Mouse (Mus musculus): Measurements from ENCODE around the gene Anxa7. TPM values are rescaled to one million over a fixed set of nuclear protein-coding genes. Genes with fewer than 3 reads are reported as not detected.
A peak's percentile ranks its signal among the peaks of the same experiment; 100 is the strongest.

Anxa7 gene
- 10 to 100 TPM; 61.6 to 69.9 TPM for total RNA-seq (2021)

DNA sequence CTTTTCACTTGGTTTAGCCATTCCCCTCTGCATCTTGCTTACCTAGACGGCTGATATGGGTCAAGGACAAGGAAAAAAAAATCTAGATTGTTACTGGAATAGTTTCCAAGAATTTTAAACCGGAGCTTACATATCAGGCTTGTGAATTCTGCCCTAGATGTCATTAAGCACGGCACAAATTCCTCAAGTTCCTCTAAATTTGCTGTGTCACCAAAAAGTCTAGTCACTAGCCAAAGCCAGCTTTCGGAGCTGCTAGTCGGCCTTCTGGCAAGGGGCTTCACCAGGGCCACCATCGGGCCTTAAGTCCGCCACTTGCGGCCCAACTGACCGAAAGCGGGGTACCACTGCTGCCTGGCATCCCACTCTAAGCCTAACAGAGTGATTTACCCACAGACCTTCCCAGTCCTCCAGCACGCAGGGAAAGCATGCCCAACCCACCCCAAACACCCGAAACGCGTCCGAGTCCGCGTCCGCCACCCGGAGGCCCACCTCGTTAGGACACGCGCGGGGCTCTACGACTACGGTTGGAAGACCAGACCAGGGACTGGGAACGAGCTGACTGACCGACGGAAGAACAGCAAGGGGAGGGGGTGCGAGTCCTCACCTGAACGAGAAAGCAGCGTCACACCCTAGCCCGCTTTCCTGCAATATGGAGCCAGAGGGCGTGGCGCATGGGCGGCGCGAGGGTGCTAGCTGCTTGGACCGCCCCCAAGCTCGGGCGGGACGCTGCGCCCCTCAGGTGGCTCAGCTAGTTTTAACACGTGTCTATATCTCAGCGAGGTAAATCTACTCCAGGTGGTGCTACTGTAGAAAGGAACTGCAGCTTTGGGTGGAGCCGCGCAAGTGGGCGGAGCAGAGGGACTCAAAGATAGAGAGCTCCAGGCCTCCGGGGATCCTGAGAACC is at the start of gene Anxa7:
TSS of gene Anxa7 (minus strand) at position 843 of the 904 bp plus-strand sequence.
- intact Hi-C loops (cut with DNase I) = no loop called here
- DNase-seq (ENCODE audit: low spot score in 2 of 2) = peak; percentile 78 to 83

- intact Hi-C loops (cut with DNase I) = no loop called here
- DNase-seq (ENCODE audit: low spot score in 2 of 2) = no peak
Measured at GRCm38 (mm10) chr14:20529643-20530042, 49.7 kb upstream of the Anxa7 start.

DNA sequence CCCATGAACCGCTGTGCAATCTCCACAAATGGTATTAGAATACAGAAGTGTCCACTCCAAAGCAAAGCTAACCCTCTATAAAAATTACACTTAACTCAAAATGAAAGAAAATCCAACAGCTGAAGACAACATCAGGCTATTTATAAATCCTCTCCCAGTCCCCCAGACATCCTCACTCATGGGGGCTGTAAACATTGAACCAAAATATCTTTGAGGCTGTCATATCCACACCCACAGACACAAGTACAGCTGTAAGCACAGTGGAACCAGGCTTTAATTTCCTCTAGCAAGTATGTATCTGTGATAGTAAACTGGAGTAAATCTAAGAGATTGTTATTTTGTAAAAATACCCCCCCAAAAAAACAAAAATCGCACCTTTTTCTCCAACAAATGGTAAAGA is 40.2 kb upstream of the Anxa7 start:
- intact Hi-C loops (cut with DNase I) = no loop called here
- no peak for DNase-seq (ENCODE audit: low spot score in 2 of 2)

DNA sequence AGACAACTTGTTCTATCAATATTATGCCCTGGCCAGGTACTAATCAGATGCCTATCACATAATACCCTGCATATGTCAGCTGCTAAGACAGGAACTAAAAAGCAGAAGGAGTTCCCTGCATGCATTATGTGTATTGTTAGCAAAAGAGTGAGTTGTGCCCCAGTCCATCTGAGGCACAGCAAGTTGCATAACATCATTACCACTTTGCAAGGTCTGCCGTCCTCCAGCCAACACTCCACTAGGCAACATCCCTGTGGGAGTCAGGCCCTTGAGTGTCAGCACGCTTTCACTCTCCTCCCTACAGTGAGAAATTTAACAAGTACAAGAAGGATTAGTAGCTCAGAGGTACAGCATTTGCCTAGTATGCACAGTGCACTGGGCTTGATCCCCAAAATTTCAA is 28.5 kb upstream of the Anxa7 start:
- no peak for DNase-seq (ENCODE audit: low spot score in 2 of 2)
- intact Hi-C loops (cut with DNase I) = no loop called here

GRCm38 (mm10) chr14:20502966-20503365 is 23.0 kb upstream of the Anxa7 start:
- DNase-seq (ENCODE audit: low spot score in 2 of 2) = no peak
- intact Hi-C loops (cut with DNase I) = no loop called here

- intact Hi-C loops (cut with DNase I) = no loop called here
- no peak for DNase-seq (ENCODE audit: low spot score in 2 of 2)
Measured at GRCm38 (mm10) chr14:20499982-20500381, 20.0 kb upstream of the Anxa7 start.

DNA sequence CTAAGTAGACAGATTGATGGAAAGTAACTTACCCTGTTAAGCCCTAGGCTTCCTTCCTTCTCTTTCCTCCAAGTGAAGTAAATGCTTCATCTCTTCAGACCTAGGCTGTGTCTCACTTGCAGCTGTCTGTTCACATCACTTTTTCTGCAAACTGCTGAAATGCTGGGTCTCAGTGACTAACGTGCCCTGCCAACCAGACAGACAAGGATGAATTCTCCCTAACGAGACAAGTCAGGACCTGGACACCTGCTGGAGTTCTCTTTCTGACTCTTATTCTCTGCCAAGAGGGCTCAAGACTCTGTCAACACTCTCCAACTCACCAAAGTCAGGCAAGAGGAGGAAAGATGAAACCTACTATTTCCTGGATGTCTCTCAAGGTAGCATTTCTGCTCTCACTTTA is 16.7 kb upstream of the Anxa7 start, which contains the start of gene Mss51:
TSS of gene Mss51 (minus strand) at position 299 of the 400 bp plus-strand sequence.
- intact Hi-C loops (cut with DNase I) = no loop called here
- DNase-seq (ENCODE audit: low spot score in 2 of 2) = no peak

- intact Hi-C loops (cut with DNase I) = no loop called here
- DNase-seq (ENCODE audit: low spot score in 2 of 2) = no peak
Measured at GRCm38 (mm10) chr14:20486031-20486430, 6.1 kb upstream of the Anxa7 start.

DNA sequence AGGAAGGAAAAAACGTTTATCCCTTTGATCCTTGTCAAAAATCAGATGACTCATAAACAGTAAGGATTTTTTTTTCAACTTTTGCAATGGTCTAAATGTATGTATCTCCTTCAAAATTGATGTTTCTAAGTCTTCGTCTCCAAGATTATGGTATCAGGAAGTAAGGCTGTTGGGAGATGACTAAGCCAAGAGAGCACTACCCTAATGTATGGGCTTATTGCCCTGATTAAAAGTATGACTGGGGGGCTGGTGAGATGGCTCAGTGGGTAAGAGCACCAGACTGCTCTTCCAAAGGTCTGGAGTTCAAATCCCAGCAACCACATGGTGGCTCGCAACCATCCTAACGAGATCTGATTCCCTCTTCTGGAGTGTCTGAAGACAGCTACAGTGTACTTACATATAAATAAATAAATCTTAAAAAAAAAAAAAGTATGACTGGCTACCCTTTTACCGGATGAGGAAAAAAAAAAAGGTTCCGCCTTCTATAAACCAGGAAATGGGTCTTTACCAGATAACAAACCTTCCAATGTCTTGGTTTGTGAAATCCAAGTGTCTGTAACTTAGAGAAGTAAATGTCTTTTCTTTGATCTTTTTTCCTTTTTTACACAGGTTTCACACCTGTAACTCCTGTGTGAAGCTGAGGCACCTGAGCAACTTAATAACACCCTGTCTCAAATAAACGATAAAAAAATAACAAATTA is 2.3 kb upstream of the Anxa7 start:
- DNase-seq (ENCODE audit: low spot score in 2 of 2) = no peak
- intact Hi-C loops (cut with DNase I) = no loop called here

DNA sequence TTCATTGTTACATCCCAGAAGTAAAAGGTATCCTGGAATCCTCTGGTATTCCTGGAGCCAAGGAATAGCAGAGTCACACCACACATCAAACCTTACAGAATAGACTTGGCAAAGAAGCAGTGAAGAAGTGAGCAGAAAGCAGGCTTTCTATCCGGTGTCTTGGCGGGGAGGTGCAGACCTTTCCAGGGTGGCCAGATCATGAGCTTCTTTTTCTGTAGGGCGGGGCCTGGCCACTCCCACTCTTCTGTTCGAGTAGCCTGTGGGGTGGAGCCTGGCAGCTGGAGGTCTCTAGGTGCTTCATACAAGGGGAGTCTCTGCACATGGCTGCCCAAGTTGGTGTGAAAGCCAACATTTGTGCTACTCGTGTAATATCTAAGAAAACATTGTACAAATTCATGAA is 1.3 kb upstream of the Anxa7 start:
- no peak for DNase-seq (ENCODE audit: low spot score in 2 of 2)
- intact Hi-C loops (cut with DNase I) = no loop called here

- intact Hi-C loops (cut with DNase I) = no loop called here
- no peak for DNase-seq (ENCODE audit: low spot score in 2 of 2)
Measured at GRCm38 (mm10) chr14:20480195-20480579, 254 bp upstream of the Anxa7 start.

DNA sequence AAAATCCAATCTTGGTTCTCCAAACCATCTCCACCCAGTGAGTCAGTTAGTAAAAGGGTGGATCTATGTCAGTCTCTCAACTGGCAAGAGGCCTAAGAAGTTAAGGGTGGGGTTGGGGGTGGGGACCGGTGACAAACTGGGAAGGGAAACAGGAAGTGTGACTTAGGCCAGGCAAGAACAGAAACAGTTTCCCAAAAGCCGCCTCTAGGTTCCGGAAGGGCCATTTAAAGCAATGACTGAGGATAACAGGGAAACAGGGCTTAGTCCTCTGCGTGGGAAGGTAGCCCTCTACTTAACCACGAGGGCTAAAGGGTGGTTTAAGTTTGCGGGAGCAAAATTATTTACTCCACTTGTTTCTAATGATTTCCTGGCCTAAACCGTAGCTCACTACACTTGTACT is 1.1 kb downstream of the Anxa7 start:
- intact Hi-C loops (cut with DNase I) = no loop called here

GRCm38 (mm10) chr14:20478385-20478784 is 1.5 kb downstream of the Anxa7 start:
- intact Hi-C loops (cut with DNase I) = no loop called here
- no peak for DNase-seq (ENCODE audit: low spot score in 2 of 2)

More for the DNA sequence above, 1.1 kb downstream of the Anxa7 start:
- DNase-seq (ENCODE audit: low spot score in 2 of 2) = no peak

DNA sequence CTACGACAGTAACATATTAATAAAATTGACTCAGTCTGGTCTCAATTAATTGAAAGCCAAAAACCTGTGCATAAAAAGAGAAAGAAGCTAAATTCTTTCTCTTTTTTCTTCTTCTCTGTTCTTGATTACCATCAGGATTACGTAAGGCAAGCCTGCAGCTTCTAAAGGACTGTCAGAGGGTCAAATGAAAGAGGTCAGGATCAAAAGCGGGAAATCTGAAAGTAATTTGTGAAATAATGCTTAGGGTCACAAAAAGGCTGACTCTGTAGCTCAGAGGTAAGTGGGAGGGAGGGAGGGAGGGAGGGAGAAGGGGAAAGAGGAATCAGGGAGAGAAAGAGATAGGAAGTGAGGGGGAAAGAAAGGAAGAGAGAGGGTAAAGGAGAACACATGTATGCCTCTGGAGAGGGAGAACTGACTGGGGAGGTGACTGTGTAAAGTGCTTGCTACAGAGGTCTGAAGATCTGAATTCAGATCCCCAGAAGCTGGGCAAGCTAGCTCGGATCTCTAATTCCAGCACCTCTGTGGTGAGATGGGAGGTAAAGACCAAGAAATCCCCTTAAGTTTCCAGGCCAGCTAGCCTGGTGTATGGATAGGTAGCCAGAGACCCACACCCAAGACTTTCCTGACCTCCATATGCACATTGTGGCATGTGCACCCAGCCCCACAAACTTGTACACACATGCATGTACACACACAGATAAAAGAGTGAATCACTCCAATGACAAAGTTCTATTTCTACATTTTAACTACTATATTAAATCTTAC is 2.5 kb downstream of the Anxa7 start:
- no peak for DNase-seq (ENCODE audit: low spot score in 2 of 2)
- intact Hi-C loops (cut with DNase I) = no loop called here

- intact Hi-C loops (cut with DNase I) = no loop called here
- DNase-seq (ENCODE audit: low spot score in 2 of 2) = no peak
Measured at GRCm38 (mm10) chr14:20460216-20460615, 19.7 kb downstream of the Anxa7 start.

- DNase-seq (ENCODE audit: low spot score in 2 of 2) = no peak
- intact Hi-C loops (cut with DNase I) = no loop called here
Measured at GRCm38 (mm10) chr14:20458378-20458777, 21.6 kb downstream of the Anxa7 start.

- intact Hi-C loops (cut with DNase I) = no loop called here
- no peak for DNase-seq (ENCODE audit: low spot score in 2 of 2)
Measured at GRCm38 (mm10) chr14:20452929-20453328, 27.0 kb downstream of the Anxa7 start.

- intact Hi-C loops (cut with DNase I) = no loop called here
Measured at GRCm38 (mm10) chr14:20451765-20452331, 28.1 kb downstream of the Anxa7 start, which contains the start of gene Cfap70. Gene Cfap70 (minus strand): TSS chr14:20452226.

DNA sequence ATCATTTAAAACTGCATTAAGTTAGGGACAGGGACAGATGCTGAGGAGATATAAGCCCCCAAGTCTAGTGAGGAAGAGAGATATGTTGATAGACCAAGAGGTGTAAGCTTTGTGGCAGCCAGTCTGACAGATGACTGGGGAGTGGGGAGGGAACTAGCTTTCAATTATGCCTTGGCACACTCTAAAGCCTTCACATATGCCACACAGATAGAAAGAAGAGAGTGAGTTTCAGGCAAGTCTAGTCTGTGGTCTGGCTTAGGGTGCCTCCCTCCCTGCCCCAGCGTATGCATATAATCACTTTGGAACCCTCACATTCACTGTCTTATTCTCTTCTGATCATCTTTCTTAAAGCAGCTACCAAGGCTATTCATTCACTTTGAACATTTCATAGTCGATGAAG is 28.6 kb downstream of the Anxa7 start:
- DNase-seq (ENCODE audit: low spot score in 2 of 2) = no peak
- intact Hi-C loops (cut with DNase I) = no loop called here

More at GRCm38 (mm10) chr14:20451765-20452331, 28.1 kb downstream of the Anxa7 start, which contains the start of gene Cfap70:
- peak; percentile 37 to 52 for DNase-seq (ENCODE audit: low spot score in 2 of 2)

DNA sequence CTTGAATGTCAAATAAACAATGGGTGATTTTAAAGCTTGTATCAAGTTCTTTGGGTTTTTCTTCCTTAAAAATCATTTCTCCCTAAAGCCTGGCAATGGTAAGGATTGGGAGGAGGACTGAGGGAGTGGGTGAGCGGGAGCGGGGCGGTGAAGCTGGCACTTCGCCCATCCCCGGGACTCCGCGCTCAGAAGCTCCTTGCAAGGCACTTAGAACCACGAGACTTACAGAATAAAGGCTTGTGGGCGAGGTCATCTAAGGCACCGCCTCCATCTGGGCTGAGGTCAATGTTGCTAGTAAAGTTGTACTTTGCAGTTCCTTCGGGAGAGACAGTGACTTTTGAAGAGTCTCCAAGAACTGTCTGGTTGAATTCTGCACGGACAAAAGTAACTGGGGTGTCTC is 32.7 kb downstream of the Anxa7 start:
- intact Hi-C loops (cut with DNase I) = no loop called here
- peak; percentile 27 to 46 for DNase-seq (ENCODE audit: low spot score in 2 of 2)

Measured in left cerebral cortex, postnatal 36 days (tissue).